Mouse (Mus musculus) CH12F3 (cell line): Measurements from ENCODE around the gene Nhs.

Experiments used
- in situ Hi-C: fragments of 300-500 bp; cut with MboI; formaldehyde crosslinking; loops from 2 replicates; pipeline ENCODE4 v1.14.3; 2020; ENCODE audit warnings: low sequenced_read_pairs

Nhs gene

GRCm38 (mm10) chrX:162020039-162020566 lies 139.4 kb downstream of the Nhs start:
- in situ Hi-C loops = no loop called here

- in situ Hi-C loops = no loop called here
These were observed 142.1 kb downstream of the Nhs start for GRCm38 (mm10) chrX:162017471-162017870.

- in situ Hi-C loops = no loop called here
These were observed 147.0 kb downstream of the Nhs start for GRCm38 (mm10) chrX:162012570-162012969.

GRCm38 (mm10) chrX:162009876-162010275 lies 149.7 kb downstream of the Nhs start:
- in situ Hi-C loops = no loop called here

GRCm38 (mm10) chrX:162003818-162004217 lies 155.7 kb downstream of the Nhs start:
- in situ Hi-C loops = no loop called here

- in situ Hi-C loops = no loop called here
These were observed 160.7 kb downstream of the Nhs start for GRCm38 (mm10) chrX:161998876-161999275.

GRCm38 (mm10) chrX:161997170-161997795 lies 162.2 kb downstream of the Nhs start:
- in situ Hi-C loops = no loop called here

- in situ Hi-C loops = no loop called here
These were observed 169.4 kb downstream of the Nhs start for GRCm38 (mm10) chrX:161990171-161990570.

- in situ Hi-C loops = no loop called here
These were observed 174.6 kb downstream of the Nhs start for GRCm38 (mm10) chrX:161984961-161985360.

GRCm38 (mm10) chrX:161981399-161981798 lies 178.1 kb downstream of the Nhs start:
- in situ Hi-C loops = no loop called here

GRCm38 (mm10) chrX:161979946-161980345 lies 179.6 kb downstream of the Nhs start:
- in situ Hi-C loops = no loop called here

GRCm38 (mm10) chrX:161977236-161977841 lies 182.2 kb downstream of the Nhs start:
- in situ Hi-C loops = no loop called here

GRCm38 (mm10) chrX:161976376-161976775 lies 183.2 kb downstream of the Nhs start:
- in situ Hi-C loops = no loop called here

GRCm38 (mm10) chrX:161973572-161973971 lies 186.0 kb downstream of the Nhs start:
- in situ Hi-C loops = no loop called here

GRCm38 (mm10) chrX:161972723-161973122 lies 186.8 kb downstream of the Nhs start:
- in situ Hi-C loops = no loop called here

GRCm38 (mm10) chrX:161971961-161972502 lies 187.5 kb downstream of the Nhs start:
- in situ Hi-C loops = no loop called here

- in situ Hi-C loops = no loop called here
These were observed 188.4 kb downstream of the Nhs start for GRCm38 (mm10) chrX:161971131-161971530.

GRCm38 (mm10) chrX:161967692-161968091 lies 191.8 kb downstream of the Nhs start:
- in situ Hi-C loops = no loop called here

GRCm38 (mm10) chrX:161963372-161963771 lies 196.2 kb downstream of the Nhs start:
- in situ Hi-C loops = no loop called here

GRCm38 (mm10) chrX:161962855-161963254 lies 196.7 kb downstream of the Nhs start:
- in situ Hi-C loops = no loop called here

GRCm38 (mm10) chrX:161961756-161962155 lies 197.8 kb downstream of the Nhs start:
- in situ Hi-C loops = no loop called here

- in situ Hi-C loops = no loop called here
These were observed 198.4 kb downstream of the Nhs start for GRCm38 (mm10) chrX:161961176-161961575.
